Mouse (Mus musculus): ENCODE measurements around the gene Gbe1. TPM values are rescaled to one million over a fixed set of nuclear protein-coding genes. Genes with fewer than 3 reads are reported as not detected.

The Gbe1 gene
- total and polyA plus RNA-seq, 3 experiments: 24.5 to 66.5 (median 35.1) TPM

DNA sequence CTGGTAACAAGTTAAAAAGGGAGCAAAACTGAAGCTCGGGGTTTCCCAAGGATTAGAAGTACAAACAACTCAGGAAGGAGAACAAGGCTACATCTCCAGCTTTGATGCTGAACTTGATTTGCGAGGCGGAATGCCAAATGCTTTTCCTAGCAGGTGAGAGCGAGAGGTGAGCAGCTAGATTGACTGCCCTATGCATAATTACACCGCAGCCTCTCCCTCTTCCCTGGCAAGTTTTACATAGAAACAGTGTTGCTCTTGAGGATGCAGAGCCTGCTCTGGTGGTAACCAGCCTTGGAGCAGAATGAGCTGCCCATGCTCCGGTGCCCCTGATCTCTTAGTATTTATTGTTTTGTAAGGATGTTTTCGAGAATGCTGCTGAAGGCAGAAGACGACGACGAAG lies 31.9 kb downstream of the Gbe1 start:
- no peaks in the 10 kb centered on the region for H3K27me3 ChIP-seq (ENCODE audit: insufficient read depth, low read length)
- TF ChIP-seq POLR2AphosphoS5 (IDR thresholded peaks at IDR 0.05; ENCODE audit: insufficient replicate concordance, low read depth, low read length) (no peak), GATA2 (IDR thresholded peaks at IDR 0.05; ENCODE audit: borderline replicate concordance, low read depth, low read length) (no peak)

DNA sequence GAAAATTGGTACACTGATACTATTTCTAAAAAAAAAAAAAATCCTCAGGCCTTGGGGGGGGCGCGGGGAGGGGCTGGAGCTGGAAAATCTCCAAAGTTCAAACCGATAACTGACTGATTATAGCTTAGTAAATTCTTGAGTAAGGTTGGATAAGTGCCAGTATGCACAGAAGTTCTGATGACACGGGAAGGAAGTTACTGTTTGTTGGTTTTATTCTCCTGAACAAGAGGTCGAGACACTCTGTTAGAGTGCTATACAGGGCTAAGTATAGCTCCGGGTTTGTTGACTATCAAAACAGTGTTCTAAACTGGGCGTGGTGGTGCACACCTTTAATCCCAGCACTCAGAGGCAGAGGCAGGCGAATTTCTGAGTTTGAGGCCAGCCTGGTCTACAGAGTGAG lies 36.3 kb downstream of the Gbe1 start:
- Histone ChIP-seq H3K4me1 (ENCODE audit: insufficient read depth, low read depth, low read length) (0 out of 2 replicates have a peak, but pooled peaks cover 5% of the 10 kb centered on the region), H3K36me3 (replicated peaks) (peaks cover 8% of the 10 kb centered on the region), H3K9me3 (replicated peaks) (no peaks in the 10 kb centered on the region), H3K27me3 (ENCODE audit: insufficient read depth, low read length) (no peaks in the 10 kb centered on the region), H3K4me3 (ENCODE audit: low read depth, low read length) (no peak overlapping the region)
- ATAC-seq (ENCODE audit: extremely low read depth, insufficient number of reproducible peaks, low FRiP score, poor library complexity, severe bottlenecking) (no peak), DNase-seq (ENCODE audit: low spot score) (no peak)
- TF ChIP-seq TAL1 (conservative IDR thresholded peaks at IDR 0.05; ENCODE audit: low read depth, low read length) (no peak), GATA2 (IDR thresholded peaks at IDR 0.05; ENCODE audit: borderline replicate concordance, low read depth, low read length) (no peak), CTCF (IDR thresholded peaks at IDR 0.05; ENCODE audit: low read depth, low read length) (no peak), POLR2AphosphoS5 (IDR thresholded peaks at IDR 0.05; ENCODE audit: insufficient replicate concordance, low read depth, low read length) (no peak), GATA1 (IDR thresholded peaks at IDR 0.05; ENCODE audit: borderline replicate concordance, low read length) (no peak)

More for the DNA sequence above, 31.9 kb downstream of the Gbe1 start:
- Histone ChIP-seq H3K36me3 (replicated peaks) (peaks cover 8% of the 10 kb centered on the region), H3K9me3 (replicated peaks) (no peaks in the 10 kb centered on the region), H3K4me3 (ENCODE audit: low read depth, low read length) (no peak overlapping the region), H3K4me1 (ENCODE audit: insufficient read depth, low read depth, low read length) (no peaks in the 10 kb centered on the region)
- no peak for ATAC-seq (ENCODE audit: extremely low read depth, insufficient number of reproducible peaks, low FRiP score, poor library complexity, severe bottlenecking)
- DNase-seq (ENCODE audit: low spot score): no peak

DNA sequence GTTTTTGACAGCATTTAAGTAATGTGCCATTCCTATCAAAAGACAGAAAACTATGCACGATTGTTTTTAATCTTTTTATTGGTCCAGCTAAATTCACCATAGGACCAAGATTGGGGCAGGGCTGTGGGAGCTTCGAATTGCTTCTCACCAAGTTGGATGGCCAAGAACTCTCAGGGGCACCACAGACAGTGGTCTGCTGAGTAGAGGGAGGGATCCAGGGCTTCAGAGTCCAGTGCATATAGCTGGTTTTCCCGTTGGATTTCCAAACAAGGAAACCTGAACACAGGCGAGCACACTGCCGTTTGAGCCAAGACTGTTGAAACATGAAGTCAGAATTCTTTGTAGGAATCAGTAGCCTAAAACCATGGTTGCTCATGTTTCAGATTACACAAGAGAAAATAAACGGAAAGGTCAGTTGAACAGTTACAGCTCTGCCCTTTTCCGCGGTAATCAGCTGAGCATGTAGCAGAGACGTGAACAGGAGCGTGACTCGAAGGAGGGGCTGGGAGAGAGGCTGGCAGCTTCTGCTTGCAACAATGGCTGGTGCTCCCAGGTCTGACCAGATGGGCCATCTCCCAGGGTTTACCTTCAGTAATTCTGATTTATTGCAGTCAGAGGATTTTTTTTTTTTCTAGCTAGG lies 38.0 kb downstream of the Gbe1 start:
- no peak for ATAC-seq (ENCODE audit: extremely low read depth, insufficient number of reproducible peaks, low FRiP score, poor library complexity, severe bottlenecking)
- H3K27me3 ChIP-seq (ENCODE audit: insufficient read depth, low read length): no peaks in the 10 kb centered on the region
- no peak for DNase-seq (ENCODE audit: low spot score)
- no peak overlapping the region for H3K4me3 ChIP-seq (ENCODE audit: low read depth, low read length)
- H3K4me1 ChIP-seq (ENCODE audit: insufficient read depth, low read depth, low read length): 0 out of 2 replicates have a peak, but pooled peaks cover 5% of the 10 kb centered on the region
- no peak for TF ChIP-seq TAL1 (conservative IDR thresholded peaks at IDR 0.05; ENCODE audit: low read depth, low read length)
- no peak for TF ChIP-seq POLR2AphosphoS5 (IDR thresholded peaks at IDR 0.05; ENCODE audit: insufficient replicate concordance, low read depth, low read length)
- no peak for TF ChIP-seq CTCF (IDR thresholded peaks at IDR 0.05; ENCODE audit: low read depth, low read length)
- TF ChIP-seq GATA2 (IDR thresholded peaks at IDR 0.05; ENCODE audit: borderline replicate concordance, low read depth, low read length): no peak
- no peaks in the 10 kb centered on the region for H3K9me3 ChIP-seq (replicated peaks)
- H3K36me3 ChIP-seq (replicated peaks): peaks cover 5% of the 10 kb centered on the region

DNA sequence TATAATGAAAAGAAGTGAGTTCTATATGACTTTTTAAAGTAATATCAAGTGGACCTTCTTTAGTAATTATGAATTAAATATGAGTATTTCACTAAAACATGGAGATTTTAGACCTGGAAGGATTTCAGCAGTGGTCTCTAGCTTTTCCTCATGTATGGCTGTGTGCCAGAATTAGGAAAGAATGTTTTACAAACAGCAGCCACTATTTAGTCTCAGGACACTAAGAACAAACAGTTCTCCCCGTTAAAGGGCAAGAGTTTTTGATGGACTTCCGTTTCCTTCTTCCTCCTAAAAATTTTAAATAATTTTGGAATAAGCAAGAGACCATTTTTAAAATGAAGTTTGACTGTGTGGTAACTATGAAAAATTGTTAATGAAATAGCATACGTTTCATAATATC lies 38.8 kb downstream of the Gbe1 start:
- Histone ChIP-seq H3K36me3 (replicated peaks) (peaks cover 2% of the 10 kb centered on the region), H3K4me3 (ENCODE audit: low read depth, low read length) (no peak overlapping the region), H3K9me3 (replicated peaks) (no peaks in the 10 kb centered on the region), H3K4me1 (ENCODE audit: insufficient read depth, low read depth, low read length) (0 out of 2 replicates have a peak, but pooled peaks cover 5% of the 10 kb centered on the region), H3K27me3 (ENCODE audit: insufficient read depth, low read length) (no peaks in the 10 kb centered on the region)
- no peak for TF ChIP-seq GATA1 (IDR thresholded peaks at IDR 0.05; ENCODE audit: borderline replicate concordance, low read length)
- no peak for TF ChIP-seq CTCF (IDR thresholded peaks at IDR 0.05; ENCODE audit: low read depth, low read length)
- no peak for TF ChIP-seq TAL1 (conservative IDR thresholded peaks at IDR 0.05; ENCODE audit: low read depth, low read length)
- no peak for TF ChIP-seq GATA2 (IDR thresholded peaks at IDR 0.05; ENCODE audit: borderline replicate concordance, low read depth, low read length)
- TF ChIP-seq POLR2AphosphoS5 (IDR thresholded peaks at IDR 0.05; ENCODE audit: insufficient replicate concordance, low read depth, low read length): no peak
- ATAC-seq (ENCODE audit: extremely low read depth, insufficient number of reproducible peaks, low FRiP score, poor library complexity, severe bottlenecking) (no peak), DNase-seq (ENCODE audit: low spot score) (no peak)

DNA sequence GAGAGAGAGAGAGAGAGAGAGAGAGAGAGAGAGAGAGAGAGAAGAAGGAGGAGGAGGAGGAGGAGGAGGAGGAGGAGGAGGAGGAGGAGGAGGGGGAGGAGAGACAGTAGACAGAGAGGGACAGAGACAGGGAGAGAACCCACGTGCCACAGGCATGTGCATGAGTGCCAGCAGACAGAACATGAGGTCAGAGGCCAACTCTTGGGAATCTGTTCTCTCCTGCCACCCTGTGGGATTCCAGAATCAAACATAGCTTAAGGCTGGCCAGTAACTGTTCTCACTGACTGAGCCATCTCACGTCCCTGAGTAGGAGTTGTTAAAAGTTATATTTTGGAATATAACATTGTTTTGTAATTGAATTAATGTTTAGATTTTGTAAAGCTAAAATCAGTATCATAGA lies 39.3 kb downstream of the Gbe1 start:
- 0 out of 2 replicates have a peak, but pooled peaks have one; percentile 22 for ATAC-seq (ENCODE audit: extremely low read depth, insufficient number of reproducible peaks, low FRiP score, poor library complexity, severe bottlenecking)
- Histone ChIP-seq H3K4me1 (ENCODE audit: insufficient read depth, low read depth, low read length) (0 out of 2 replicates have a peak, but pooled peaks cover 5% of the 10 kb centered on the region), H3K9me3 (replicated peaks) (no peaks in the 10 kb centered on the region), H3K4me3 (ENCODE audit: low read depth, low read length) (no peak overlapping the region), H3K36me3 (replicated peaks) (peaks cover 2% of the 10 kb centered on the region), H3K27me3 (ENCODE audit: insufficient read depth, low read length) (no peaks in the 10 kb centered on the region)
- no peak for DNase-seq (ENCODE audit: low spot score)
- TF ChIP-seq CTCF (IDR thresholded peaks at IDR 0.05; ENCODE audit: low read depth, low read length) (no peak), POLR2AphosphoS5 (IDR thresholded peaks at IDR 0.05; ENCODE audit: insufficient replicate concordance, low read depth, low read length) (no peak), GATA1 (IDR thresholded peaks at IDR 0.05; ENCODE audit: borderline replicate concordance, low read length) (no peak), TAL1 (conservative IDR thresholded peaks at IDR 0.05; ENCODE audit: low read depth, low read length) (no peak), GATA2 (IDR thresholded peaks at IDR 0.05; ENCODE audit: borderline replicate concordance, low read depth, low read length) (no peak)

DNA sequence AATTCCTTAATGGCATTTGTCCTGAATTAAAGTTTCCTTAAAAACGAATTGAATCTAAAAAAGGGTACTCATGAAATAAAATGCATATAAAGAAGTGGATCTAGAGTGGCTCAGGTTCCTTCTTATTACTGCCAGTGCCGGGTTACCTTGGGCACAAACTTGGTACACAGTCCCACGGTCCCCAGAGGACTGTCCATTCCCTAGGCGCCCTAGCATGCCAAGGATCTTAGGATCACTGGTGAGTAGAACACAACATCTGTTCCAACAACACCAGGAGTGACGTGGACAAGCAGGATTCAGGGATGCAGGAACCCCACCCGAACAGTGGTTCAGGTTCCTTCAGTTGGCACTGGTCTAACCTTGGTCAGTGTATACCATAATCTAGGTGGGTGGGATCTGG lies 44.6 kb downstream of the Gbe1 start:
- Histone ChIP-seq H3K27me3 (ENCODE audit: insufficient read depth, low read length) (no peaks in the 10 kb centered on the region), H3K4me1 (ENCODE audit: insufficient read depth, low read depth, low read length) (0 out of 2 replicates have a peak, but pooled peaks cover 4% of the 10 kb centered on the region), H3K9me3 (replicated peaks) (peaks cover 3% of the 10 kb centered on the region), H3K4me3 (ENCODE audit: low read depth, low read length) (no peak overlapping the region), H3K36me3 (replicated peaks) (peaks cover 13% of the 10 kb centered on the region)
- TF ChIP-seq CTCF (IDR thresholded peaks at IDR 0.05; ENCODE audit: low read depth, low read length): no peak
- no peak for TF ChIP-seq GATA1 (IDR thresholded peaks at IDR 0.05; ENCODE audit: borderline replicate concordance, low read length)
- no peak for TF ChIP-seq POLR2AphosphoS5 (IDR thresholded peaks at IDR 0.05; ENCODE audit: insufficient replicate concordance, low read depth, low read length)
- no peak for TF ChIP-seq GATA2 (IDR thresholded peaks at IDR 0.05; ENCODE audit: borderline replicate concordance, low read depth, low read length)
- TF ChIP-seq TAL1 (conservative IDR thresholded peaks at IDR 0.05; ENCODE audit: low read depth, low read length): no peak
- no peak for ATAC-seq (ENCODE audit: extremely low read depth, insufficient number of reproducible peaks, low FRiP score, poor library complexity, severe bottlenecking)
- no peak for DNase-seq (ENCODE audit: low spot score)

All from G1E (cell line).